Mouse (Mus musculus): Measurements from ENCODE around the gene Myd88.

DNA sequence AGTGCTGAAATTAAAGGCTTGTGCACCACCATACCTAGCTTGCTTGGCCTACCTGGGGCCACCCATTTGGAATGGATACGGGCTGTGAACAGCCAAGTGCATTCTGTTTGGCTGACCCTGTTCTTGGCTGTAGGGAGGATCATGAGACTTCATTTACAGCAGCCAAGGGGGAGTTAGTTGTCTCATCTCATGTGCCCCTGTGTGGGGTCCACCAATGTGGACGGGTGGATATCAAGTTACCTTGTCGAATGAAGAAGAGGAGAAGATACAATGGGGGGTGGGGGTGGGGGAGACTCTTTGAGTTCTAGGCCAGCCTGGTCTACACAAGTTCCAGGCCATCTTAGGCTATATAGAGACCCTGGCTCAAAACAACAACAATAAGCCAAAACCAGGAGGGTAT lies 33.8 kb upstream of the Myd88 start:
- no peak for TF ChIP-seq POLR2A (IDR thresholded peaks at IDR 0.05; ENCODE audit: borderline replicate concordance, extremely low read depth, insufficient read depth, insufficient read length, poor library complexity, severe bottlenecking)
- TF ChIP-seq CTCF (IDR thresholded peaks at IDR 0.05; ENCODE audit: borderline replicate concordance, extremely low read depth, insufficient read depth, insufficient read length), result no peak

All from brain, embryonic 14.5 days (tissue).